Mouse (Mus musculus) thymus, adult 2 months (tissue): Measurements from ENCODE around the gene Hsp90ab1.

Experiments
- CTCF ChIP-seq: fragments of 200-500 bp; IDR thresholded peaks from 2 replicates; pipeline ENCODE4 v1.5.1; 2012; ENCODE audit warnings: mild to moderate bottlenecking, control low read depth, low read length, moderate library complexity, borderline replicate concordance; ENCODE audit not compliant: control insufficient read depth, poor library complexity, insufficient read depth; ENCODE audit errors: extremely low read depth
- POLR2A ChIP-seq: fragments of 200-500 bp; IDR thresholded peaks from 2 replicates; pipeline ENCODE4 v1.6.1; 2012; ENCODE audit warnings: mild to moderate bottlenecking, low read length, control low read depth, moderate library complexity; ENCODE audit not compliant: control insufficient read depth, poor library complexity, insufficient read depth; ENCODE audit errors: extremely low read depth

GRCm38 (mm10) chr17:45551816-45552451 lies 21.1 kb downstream of the Hsp90ab1 start:
- TF ChIP-seq CTCF (peak; percentile 54; the same call in 1 of the 2 replicates), POLR2A (no peak)
